Mouse (Mus musculus): ENCODE results near the gene Zfp507.
A peak's percentile ranks its signal among the peaks of the same experiment; 100 is the strongest.

- no peak for TF ChIP-seq POLR2A (IDR thresholded peaks at IDR 0.05; ENCODE audit: borderline replicate concordance, extremely low read depth, low read depth, low read length)
- peak; percentile 64 for TF ChIP-seq CTCF (IDR thresholded peaks at IDR 0.05; ENCODE audit: insufficient read depth, low read length)
Observed at GRCm38 (mm10) chr7:35740489-35741230, 62.1 kb downstream of the Zfp507 start.

Data from lung, adult 2 months (tissue).